Mouse (Mus musculus) thymus, postnatal 10 days (tissue): ENCODE results near the gene Zbed6.
A peak's percentile ranks its signal among the peaks of the same experiment; 100 is the strongest.

Experiments
- DNase-seq, 2 experiments: peaks; one replicate each; pipeline ENCODE4 v3.0.0; 2021; ENCODE audit warnings: low spot score in 2 of 2

Zbed6 gene

GRCm38 (mm10) chr1:133662941-133663340 lies 2.3 kb upstream of the Zbed6 start:
- DNase-seq, result no peak

- peak; percentile 89 for DNase-seq
These were observed 683 bp upstream of the Zbed6 start, which contains the start of gene Gm38394 for GRCm38 (mm10) chr1:133661203-133661933. Gm38394 (minus strand) TSS chr1:133661318.

GRCm38 (mm10) chr1:133658878-133659277 lies 1.8 kb downstream of the Zbed6 start:
- no peak for DNase-seq

GRCm38 (mm10) chr1:133656811-133657210 lies 3.9 kb downstream of the Zbed6 start:
- DNase-seq, result no peak

- DNase-seq, result no peak
These were observed 7.7 kb downstream of the Zbed6 start for GRCm38 (mm10) chr1:133653033-133653432.

GRCm38 (mm10) chr1:133650288-133651055 lies 10.2 kb downstream of the Zbed6 start:
- DNase-seq, result no peak

GRCm38 (mm10) chr1:133645652-133646051 lies 15.0 kb downstream of the Zbed6 start:
- no peak for DNase-seq

GRCm38 (mm10) chr1:133641163-133641562 lies 19.5 kb downstream of the Zbed6 start:
- no peak for DNase-seq

GRCm38 (mm10) chr1:133638517-133638916 lies 22.2 kb downstream of the Zbed6 start:
- DNase-seq, result no peak

GRCm38 (mm10) chr1:133632168-133632567 lies 28.5 kb downstream of the Zbed6 start:
- DNase-seq, result no peak

GRCm38 (mm10) chr1:133625052-133625451 lies 35.6 kb downstream of the Zbed6 start:
- no peak for DNase-seq

- DNase-seq, result no peak
These were observed 42.4 kb downstream of the Zbed6 start for GRCm38 (mm10) chr1:133618311-133618710.

- DNase-seq, result no peak
These were observed 42.8 kb downstream of the Zbed6 start for GRCm38 (mm10) chr1:133617908-133618307.

- DNase-seq, result no peak
These were observed 46.9 kb downstream of the Zbed6 start for GRCm38 (mm10) chr1:133613817-133614216.

- DNase-seq, result no peak
These were observed 49.2 kb downstream of the Zbed6 start for GRCm38 (mm10) chr1:133611436-133611835.

- DNase-seq, result no peak
These were observed 50.1 kb downstream of the Zbed6 start for GRCm38 (mm10) chr1:133610601-133611000.

GRCm38 (mm10) chr1:133609771-133610502 lies 50.7 kb downstream of the Zbed6 start, which contains the start of gene Snrpe:
Snrpe (minus strand) TSS chr1:133610291.
- DNase-seq, result peak; percentile 94 to 99
